Mouse (Mus musculus) liver, embryonic 11.5 days (tissue): ENCODE measurements around the gene Msi2. TPM values are rescaled to one million over a fixed set of nuclear protein-coding genes. Genes with fewer than 3 reads are reported as not detected.

Experiments used
- ATAC-seq: fragments of 200-750 bp; cut with Nextera tagmentation; replicated peaks from 2 replicates; pipeline ENCODE4 v1.8.0; 2017; ENCODE audit warnings: moderate number of reproducible peaks, mild to moderate bottlenecking, moderate TSS enrichment, moderate library complexity; ENCODE audit not compliant: low FRiP score
- DNase-seq: peaks from one replicate; pipeline ENCODE4 v3.0.0-alpha.2; 2017; ENCODE audit warnings: low spot score
- H3K27ac ChIP-seq: fragments of 300-500 bp; sonication (generic); 2 replicates; pipeline ENCODE4 v1.5.1; 2014; ENCODE audit warnings: mild to moderate bottlenecking, low read depth, low read length, control low read depth
- H3K27me3 ChIP-seq: fragments of 300-500 bp; sonication (generic); replicated peaks from 2 replicates; pipeline ENCODE4 v1.6.1; 2014; ENCODE audit warnings: low read length, mixed read lengths; ENCODE audit not compliant: control insufficient read depth, insufficient read depth
- H3K36me3 ChIP-seq: fragments of 300-500 bp; sonication (generic); 2 replicates; pipeline ENCODE4 v1.6.1; 2014; ENCODE audit warnings: mild to moderate bottlenecking, low read length, moderate library complexity, mixed read lengths; ENCODE audit not compliant: control insufficient read depth, insufficient read depth
- H3K4me1 ChIP-seq: fragments of 300-500 bp; sonication (generic); replicated peaks from 2 replicates; pipeline ENCODE4 v1.6.1; 2014; ENCODE audit warnings: low read length, mixed read lengths; ENCODE audit not compliant: control insufficient read depth, insufficient read depth
- H3K4me2 ChIP-seq: fragments of 300-500 bp; sonication (generic); 2 replicates; pipeline ENCODE4 v1.6.1; 2014; ENCODE audit warnings: mild to moderate bottlenecking, control low read depth, moderate library complexity
- H3K4me3 ChIP-seq: fragments of 300-500 bp; sonication (generic); 2 replicates; pipeline ENCODE4 v1.5.1; 2014; ENCODE audit warnings: low read depth, low read length, control low read depth
- H3K9ac ChIP-seq: fragments of 300-500 bp; sonication (generic); 2 replicates; pipeline ENCODE4 v1.6.1; 2014; ENCODE audit warnings: low read depth, low read length, control low read depth
- H3K9me3 ChIP-seq: fragments of 300-500 bp; sonication (generic); 2 replicates; pipeline ENCODE4 v1.6.1; 2016; ENCODE audit warnings: low read length, inconsistent platforms, mixed read lengths; ENCODE audit not compliant: control insufficient read depth
- WGBS: fragments of 180-500 bp; shearing (Covaris S2); extraction: QIAGEN DNeasy Blood & Tissue Kit; methylation state at CpG from one replicate; pipeline ENCODE4 v1.1.7; 2014; 5-methylcytosine and 5-hydroxymethylcytosine counted together
- polyA plus RNA-seq: library from polyadenylated mRNA; unstranded; fragments of >200 nt; fragmentation: Nextera tagmentation; extraction: Ambion mirVana; gene quantifications from 2 replicates; pipeline ENCODE4 v1.2.1, GENCODE M21; 2014

Gene Msi2
- polyA plus RNA-seq, 1 experiment from 2014 or later, result 8.2 TPM

DNA sequence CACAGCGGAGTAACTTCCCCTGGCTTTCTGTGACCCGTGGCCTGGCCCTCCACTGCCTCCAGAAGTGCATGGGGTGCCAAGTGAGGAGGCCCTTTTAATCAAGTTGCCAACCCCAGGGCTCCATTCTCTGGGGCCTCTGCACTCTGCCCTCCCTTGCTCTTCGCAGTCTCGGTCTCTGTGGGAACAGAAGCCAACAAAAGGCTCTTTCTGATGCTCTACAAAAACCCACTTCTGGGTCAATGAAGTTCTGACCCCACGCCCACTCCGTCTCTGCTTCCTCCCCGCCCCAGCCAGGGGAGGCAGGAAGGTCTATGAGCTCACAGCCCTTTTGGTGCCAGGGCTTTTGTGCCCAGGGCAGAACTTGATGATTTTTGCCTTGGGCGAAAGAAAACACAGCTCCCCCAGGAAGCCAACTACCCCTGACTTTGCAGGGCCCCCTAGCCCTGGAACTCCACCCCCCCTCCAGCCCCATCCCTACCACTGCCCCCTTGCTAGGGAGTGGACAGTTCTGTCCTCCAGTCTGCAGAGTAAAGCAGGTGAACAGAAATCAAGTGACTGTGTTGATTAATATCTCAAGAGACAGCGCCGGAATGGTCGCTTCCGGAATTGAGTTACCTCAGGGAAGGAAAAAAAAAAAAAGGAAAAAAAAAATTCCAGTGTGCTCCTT, 246.2 kb downstream of the Msi2 start:
- Histone ChIP-seq H3K4me3 (no peak overlapping the region), H3K4me2 (no peak overlapping the region), H3K27me3 (no peaks in the 10 kb centered on the region), H3K27ac (no peak overlapping the region), H3K36me3 (no peaks in the 10 kb centered on the region), H3K4me1 (peaks cover 23% of the 10 kb centered on the region), H3K9ac (no peak overlapping the region), H3K9me3 (no peaks in the 10 kb centered on the region)
- WGBS, result 77% methylated on average over 12 of the region's 12 CpGs
- DNase-seq, result no peak
- no peak; the same call in 1 of the 2 replicates for ATAC-seq

GRCm38 (mm10) chr11:88470599-88470998, 247.7 kb downstream of the Msi2 start:
- Histone ChIP-seq H3K4me1 (peaks cover 23% of the 10 kb centered on the region), H3K9ac (no peak overlapping the region), H3K27me3 (no peaks in the 10 kb centered on the region), H3K4me3 (no peak overlapping the region), H3K4me2 (no peak overlapping the region), H3K9me3 (no peaks in the 10 kb centered on the region), H3K27ac (peak overlapping the region; percentile 16; the same call in 1 of the 2 replicates), H3K36me3 (no peaks in the 10 kb centered on the region)
- ATAC-seq (peak; percentile 58), DNase-seq (no peak)

GRCm38 (mm10) chr11:88468996-88469395, 249.3 kb downstream of the Msi2 start:
- H3K4me3 ChIP-seq, result no peak overlapping the region
- no peak overlapping the region for H3K4me2 ChIP-seq
- no peaks in the 10 kb centered on the region for H3K27me3 ChIP-seq
- no peaks in the 10 kb centered on the region for H3K9me3 ChIP-seq
- no peak overlapping the region for H3K27ac ChIP-seq
- no peak overlapping the region for H3K9ac ChIP-seq
- ATAC-seq, result no peak
- peaks cover 23% of the 10 kb centered on the region for H3K4me1 ChIP-seq
- no peak for DNase-seq
- H3K36me3 ChIP-seq, result no peaks in the 10 kb centered on the region; the same call in 1 of the 2 replicates

- no peak overlapping the region for H3K4me3 ChIP-seq
- H3K27ac ChIP-seq, result no peak overlapping the region
- no peak overlapping the region for H3K9ac ChIP-seq
- ATAC-seq (no peak), DNase-seq (no peak)
- H3K27me3 ChIP-seq, result no peaks in the 10 kb centered on the region
- H3K36me3 ChIP-seq, result no peaks in the 10 kb centered on the region; the same call in 1 of the 2 replicates
- no peak overlapping the region for H3K4me2 ChIP-seq
- 56% methylated on average over 18 of the region's 18 CpGs for WGBS
- no peaks in the 10 kb centered on the region for H3K9me3 ChIP-seq
- peaks cover 23% of the 10 kb centered on the region for H3K4me1 ChIP-seq
Observed at GRCm38 (mm10) chr11:88467498-88468245, 250.6 kb downstream of the Msi2 start.

DNA sequence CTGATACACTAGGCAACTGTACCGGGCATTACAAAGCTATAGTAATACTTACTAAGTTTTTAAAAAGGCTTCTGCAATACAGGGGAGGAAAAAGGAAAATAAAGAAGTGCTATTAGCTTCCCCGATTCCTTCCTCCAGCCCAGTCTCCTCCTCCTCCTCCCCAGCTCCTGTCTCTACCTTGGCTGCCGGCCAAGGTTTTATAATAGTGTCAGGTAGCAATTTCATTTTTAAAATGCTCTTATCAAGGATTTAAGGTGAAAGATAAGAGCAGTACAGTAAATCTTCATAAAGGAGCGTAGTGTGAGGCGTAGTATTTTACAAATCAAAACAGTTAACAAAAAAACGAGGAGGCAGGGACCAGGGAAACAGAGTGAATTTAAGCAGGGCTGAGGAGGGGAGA, 254.4 kb downstream of the Msi2 start:
- 82% methylated on average over 6 of the region's 6 CpGs for WGBS
- no peak overlapping the region for H3K9ac ChIP-seq
- no peak for ATAC-seq
- H3K27me3 ChIP-seq, result no peaks in the 10 kb centered on the region
- no peak overlapping the region for H3K27ac ChIP-seq
- H3K4me2 ChIP-seq, result no peak overlapping the region
- H3K9me3 ChIP-seq, result no peaks in the 10 kb centered on the region
- H3K36me3 ChIP-seq, result no peaks in the 10 kb centered on the region; the same call in 1 of the 2 replicates
- DNase-seq, result no peak
- H3K4me3 ChIP-seq, result no peak overlapping the region
- H3K4me1 ChIP-seq, result peaks cover 11% of the 10 kb centered on the region

DNA sequence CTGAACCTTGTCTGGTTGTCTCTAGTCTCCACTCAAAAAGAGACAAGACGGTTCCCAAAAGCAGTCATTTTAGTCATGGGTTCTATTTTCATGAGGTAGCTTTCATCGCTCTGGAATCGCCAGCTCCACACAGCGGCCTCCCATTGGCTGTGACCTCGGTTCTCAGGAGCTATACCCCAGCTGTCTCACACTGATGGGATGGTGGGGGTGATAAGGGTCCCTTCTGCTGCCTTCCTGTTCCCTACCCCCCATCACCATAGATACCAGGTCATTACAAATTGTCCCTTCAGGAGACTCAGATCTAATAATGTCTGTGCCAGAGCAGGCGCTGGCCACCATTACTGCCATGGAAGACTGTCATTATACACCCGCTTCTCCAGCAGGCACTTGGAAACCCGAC, 255.5 kb downstream of the Msi2 start:
- Histone ChIP-seq H3K4me3 (no peak overlapping the region), H3K27me3 (no peaks in the 10 kb centered on the region), H3K9ac (no peak overlapping the region), H3K9me3 (no peaks in the 10 kb centered on the region), H3K27ac (no peak overlapping the region), H3K4me1 (peaks cover 4% of the 10 kb centered on the region), H3K36me3 (no peaks in the 10 kb centered on the region; the same call in 1 of the 2 replicates), H3K4me2 (no peak overlapping the region)
- WGBS, result 88% methylated on average over 8 of the region's 8 CpGs
- DNase-seq (no peak), ATAC-seq (no peak)

- Histone ChIP-seq H3K4me1 (0 out of 2 replicates have a peak, but pooled peaks cover 2% of the 10 kb centered on the region), H3K27ac (no peak overlapping the region)
- WGBS, result 83% methylated on average over 4 of the region's 4 CpGs
Observed at GRCm38 (mm10) chr11:88461601-88462000, 256.7 kb downstream of the Msi2 start.

DNA sequence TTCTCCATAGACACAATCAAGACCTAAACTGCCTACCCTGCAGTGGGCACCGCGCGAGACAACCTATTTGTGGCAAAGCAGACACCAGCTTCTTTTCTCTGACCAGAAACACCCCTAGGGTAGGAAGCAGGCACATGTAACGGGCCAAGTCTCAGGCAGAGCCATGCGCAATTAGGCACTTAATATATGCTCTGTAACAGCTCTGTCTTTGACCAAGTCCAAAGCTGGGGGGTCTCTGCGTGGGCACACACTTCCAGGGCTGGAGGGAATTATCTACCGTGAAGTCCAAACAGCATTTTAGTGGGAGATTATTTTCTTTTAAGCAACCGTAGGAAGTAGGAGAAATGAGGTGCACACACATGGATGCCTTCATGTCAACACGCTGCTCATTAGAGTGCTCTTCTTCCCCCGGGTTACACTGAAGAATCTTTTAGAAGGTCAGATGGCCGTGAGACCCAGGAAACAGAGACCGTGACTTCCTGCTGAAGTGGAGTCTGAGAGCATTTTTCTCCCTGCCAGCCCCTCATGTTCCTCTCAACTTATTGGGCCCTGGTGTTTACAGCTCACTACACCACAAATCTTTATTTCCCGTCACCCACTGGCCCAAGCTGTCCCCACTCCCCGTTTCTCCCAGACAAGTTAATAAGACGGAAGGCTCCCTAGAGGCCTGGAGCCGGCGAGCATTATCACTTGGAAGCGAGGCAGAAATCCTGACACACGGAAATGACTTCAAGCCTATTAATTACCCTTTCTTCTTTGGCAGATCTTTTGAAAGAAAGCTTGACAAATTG, 258.2 kb downstream of the Msi2 start:
- H3K4me1 ChIP-seq, result peaks cover 15% of the 10 kb centered on the region
- H3K9ac ChIP-seq, result no peak overlapping the region
- H3K4me2 ChIP-seq, result no peak overlapping the region
- DNase-seq (no peak), ATAC-seq (no peak)
- 67% methylated on average over 19 of the region's 19 CpGs for WGBS
- no peaks in the 10 kb centered on the region for H3K9me3 ChIP-seq
- H3K27me3 ChIP-seq, result no peaks in the 10 kb centered on the region
- no peaks in the 10 kb centered on the region; the same call in 1 of the 2 replicates for H3K36me3 ChIP-seq
- H3K27ac ChIP-seq, result 0 out of 2 replicates have a peak overlapping the region, but pooled peaks have one; percentile 19
- H3K4me3 ChIP-seq, result no peak overlapping the region

More at GRCm38 (mm10) chr11:88461601-88462000, 256.7 kb downstream of the Msi2 start:
- ATAC-seq (no peak), DNase-seq (no peak)
- H3K4me3 ChIP-seq, result no peak overlapping the region
- no peaks in the 10 kb centered on the region for H3K27me3 ChIP-seq
- H3K9ac ChIP-seq, result no peak overlapping the region
- H3K36me3 ChIP-seq, result no peaks in the 10 kb centered on the region; the same call in 1 of the 2 replicates
- H3K9me3 ChIP-seq, result no peaks in the 10 kb centered on the region
- H3K4me2 ChIP-seq, result no peak overlapping the region
